Mouse (Mus musculus) kidney, postnatal 0 days (tissue): ENCODE results near the gene Kcnj9. TPM values are rescaled to one million over a fixed set of nuclear protein-coding genes. Genes with fewer than 3 reads are reported as not detected.

Experiments used
- ATAC-seq: fragments of 200-750 bp; cut with Nextera tagmentation; replicated peaks from 2 replicates; pipeline ENCODE4 v1.8.0; 2017; ENCODE audit warnings: low read depth, moderate number of reproducible peaks, moderate TSS enrichment, moderate library complexity; ENCODE audit not compliant: low FRiP score
- DNase-seq: peaks from one replicate; pipeline ENCODE4 v3.0.0-alpha.2; 2016; ENCODE audit warnings: low spot score
- H3K27ac ChIP-seq: fragments of 300-500 bp; sonication (generic); 2 replicates; pipeline ENCODE4 v1.5.1; 2014; ENCODE audit warnings: mild to moderate bottlenecking
- H3K27me3 ChIP-seq: fragments of 300-500 bp; sonication (generic); 2 replicates; pipeline ENCODE4 v1.6.1; 2014; ENCODE audit warnings: low read length, mixed read lengths; ENCODE audit not compliant: insufficient read depth
- H3K36me3 ChIP-seq: fragments of 300-500 bp; sonication (generic); 2 replicates; pipeline ENCODE4 v1.6.1; 2014; ENCODE audit warnings: low read length, mixed read lengths; ENCODE audit not compliant: insufficient read depth
- H3K4me1 ChIP-seq: fragments of 300-500 bp; sonication (generic); replicated peaks from 2 replicates; pipeline ENCODE4 v1.6.1; 2014; ENCODE audit warnings: antibody characterized with exemption, low read length, mixed read lengths; ENCODE audit not compliant: insufficient read depth
- H3K4me2 ChIP-seq: fragments of 300-500 bp; sonication (generic); 2 replicates; pipeline ENCODE4 v1.6.1; 2014; ENCODE audit warnings: mild to moderate bottlenecking, low read length, moderate library complexity, mixed read lengths
- H3K4me3 ChIP-seq: fragments of 300-500 bp; sonication (generic); replicated peaks from 2 replicates; pipeline ENCODE4 v1.5.1; 2014; ENCODE audit warnings: low read depth, low read length
- H3K9ac ChIP-seq: fragments of 300-500 bp; sonication (generic); 2 replicates; pipeline ENCODE4 v1.6.1; 2014; ENCODE audit warnings: low read depth, low read length
- H3K9me3 ChIP-seq: fragments of 300-500 bp; sonication (generic); replicated peaks from 2 replicates; pipeline ENCODE4 v1.6.1; 2016; ENCODE audit warnings: low read length, inconsistent platforms, mixed read lengths
- CTCF ChIP-seq: IDR thresholded peaks from 2 replicates; pipeline ENCODE4 v1.5.1; 2016; ENCODE audit warnings: antibody characterized with exemption, low read depth, mild to moderate bottlenecking, moderate library complexity
- WGBS: fragments of 180-500 bp; shearing (Covaris S2); extraction: QIAGEN DNeasy Blood & Tissue Kit; methylation state at CpG from one replicate; pipeline ENCODE4 v1.1.7; 2014; 5-methylcytosine and 5-hydroxymethylcytosine counted together
- polyA plus RNA-seq: library from polyadenylated mRNA; unstranded; fragments of >200 nt; fragmentation: Nextera tagmentation; extraction: Ambion mirVana; gene quantifications from 2 replicates; pipeline ENCODE4 v1.2.1, GENCODE M21; 2015

Gene Kcnj9
- polyA plus RNA-seq, 1 experiment from 2014 or later, result 0.03 TPM

DNA sequence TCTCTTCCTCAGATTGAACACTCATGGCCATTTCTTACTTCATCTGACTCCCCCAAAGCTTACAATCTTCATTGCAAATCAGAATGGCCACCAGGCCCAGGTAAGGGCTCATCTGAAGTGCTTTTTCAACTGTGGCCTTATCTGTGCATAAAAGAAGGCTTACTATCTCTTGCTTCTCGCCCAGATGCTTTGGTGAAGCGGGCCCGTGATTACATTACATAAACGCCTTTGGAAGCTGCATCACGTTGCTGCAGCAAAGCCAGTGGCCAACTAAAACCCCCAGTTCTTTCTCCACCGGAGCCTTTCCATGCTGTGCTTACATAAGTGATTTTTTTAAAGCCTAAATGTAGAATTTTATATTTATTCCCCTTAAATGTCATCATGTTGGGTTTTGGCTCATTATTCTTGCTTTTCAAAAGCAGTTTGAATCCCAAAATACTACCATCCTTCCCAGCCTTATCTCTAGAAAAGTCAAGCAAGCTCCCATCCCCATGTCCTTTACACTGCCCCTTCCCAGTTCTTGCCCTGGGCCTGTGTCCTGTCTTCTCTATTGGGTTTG, 5.2 kb downstream of the Kcnj9 start:
- H3K27ac ChIP-seq, result no peak overlapping the region
- ATAC-seq (no peak), DNase-seq (no peak)
- 74% methylated on average over 6 of the region's 6 CpGs for WGBS
- peaks cover 18% of the 10 kb centered on the region for H3K27me3 ChIP-seq
- TF ChIP-seq CTCF, result no peak
- H3K4me2 ChIP-seq, result no peak overlapping the region
- 0 out of 2 replicates have a peak, but pooled peaks cover 6% of the 10 kb centered on the region for H3K36me3 ChIP-seq
- H3K9me3 ChIP-seq, result no peaks in the 10 kb centered on the region
- H3K4me3 ChIP-seq, result no peak overlapping the region
- H3K9ac ChIP-seq, result no peak overlapping the region
- H3K4me1 ChIP-seq, result no peaks in the 10 kb centered on the region

GRCm38 (mm10) chr1:172323298-172323697, 5.8 kb downstream of the Kcnj9 start:
- Histone ChIP-seq H3K27ac (no peak overlapping the region), H3K27me3 (peaks cover 18% of the 10 kb centered on the region), H3K4me1 (no peaks in the 10 kb centered on the region), H3K36me3 (0 out of 2 replicates have a peak, but pooled peaks cover 10% of the 10 kb centered on the region), H3K9me3 (no peaks in the 10 kb centered on the region), H3K9ac (no peak overlapping the region), H3K4me2 (no peak overlapping the region), H3K4me3 (no peak overlapping the region)
- ATAC-seq, result no peak
- TF ChIP-seq CTCF, result no peak
- WGBS, result 59% methylated on average over 5 of the region's 5 CpGs
- no peak for DNase-seq

GRCm38 (mm10) chr1:172322725-172323124, 6.4 kb downstream of the Kcnj9 start:
- no peak overlapping the region for H3K27ac ChIP-seq
- no peak for TF ChIP-seq CTCF
- H3K4me3 ChIP-seq, result no peak overlapping the region
- no peak overlapping the region for H3K4me2 ChIP-seq
- H3K9me3 ChIP-seq, result no peaks in the 10 kb centered on the region
- peaks cover 14% of the 10 kb centered on the region for H3K27me3 ChIP-seq
- DNase-seq, result no peak
- 0 out of 2 replicates have a peak, but pooled peaks cover 14% of the 10 kb centered on the region for H3K36me3 ChIP-seq
- ATAC-seq, result no peak
- no peak overlapping the region for H3K9ac ChIP-seq
- H3K4me1 ChIP-seq, result no peaks in the 10 kb centered on the region
- 77% methylated on average over 13 of the region's 13 CpGs for WGBS

DNA sequence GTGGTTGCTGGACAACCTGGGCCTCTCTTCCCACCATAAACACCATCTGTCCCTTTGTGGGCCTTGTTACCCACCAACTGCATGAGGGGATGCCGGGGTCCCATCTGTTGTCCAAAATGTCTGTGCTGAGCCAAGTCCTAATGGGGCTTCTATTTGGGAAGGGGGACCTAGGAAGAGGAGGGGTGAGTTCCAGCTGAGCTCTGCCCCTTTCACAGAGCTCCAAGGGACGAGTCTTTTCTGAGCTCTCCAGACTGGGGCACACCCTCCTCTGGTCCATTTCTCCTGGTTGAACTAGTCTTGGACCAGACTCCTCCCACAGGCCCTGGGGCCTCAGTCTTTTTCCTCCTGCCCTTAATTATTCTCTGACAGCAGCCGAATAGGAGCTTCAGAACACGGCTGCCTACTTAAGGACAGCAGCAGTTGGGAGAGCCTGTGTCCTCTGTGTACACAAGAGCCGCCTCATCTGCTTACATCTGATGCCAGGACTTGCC, 9.2 kb downstream of the Kcnj9 start:
- Histone ChIP-seq H3K9ac (no peak overlapping the region), H3K9me3 (no peaks in the 10 kb centered on the region), H3K36me3 (0 out of 2 replicates have a peak, but pooled peaks cover 18% of the 10 kb centered on the region), H3K27me3 (no peaks in the 10 kb centered on the region), H3K4me3 (no peak overlapping the region), H3K4me2 (no peak overlapping the region), H3K27ac (no peak overlapping the region), H3K4me1 (no peaks in the 10 kb centered on the region)
- no peak for DNase-seq
- no peak for TF ChIP-seq CTCF
- ATAC-seq, result no peak
- 26% methylated on average over 5 of the region's 5 CpGs for WGBS

GRCm38 (mm10) chr1:172319346-172319745, 9.8 kb downstream of the Kcnj9 start:
- no peaks in the 10 kb centered on the region for H3K9me3 ChIP-seq
- 0 out of 2 replicates have a peak, but pooled peaks cover 18% of the 10 kb centered on the region for H3K36me3 ChIP-seq
- H3K9ac ChIP-seq, result no peak overlapping the region
- ATAC-seq (no peak), DNase-seq (no peak)
- no peak for TF ChIP-seq CTCF
- H3K27ac ChIP-seq, result no peak overlapping the region
- 68% methylated on average over 7 of the region's 7 CpGs for WGBS
- H3K4me2 ChIP-seq, result no peak overlapping the region
- no peaks in the 10 kb centered on the region for H3K27me3 ChIP-seq
- no peaks in the 10 kb centered on the region for H3K4me1 ChIP-seq
- no peak overlapping the region for H3K4me3 ChIP-seq

- H3K36me3 ChIP-seq, result 0 out of 2 replicates have a peak, but pooled peaks cover 18% of the 10 kb centered on the region
- no peak overlapping the region for H3K27ac ChIP-seq
- 87% methylated on average over 19 of the region's 19 CpGs for WGBS
- H3K4me1 ChIP-seq, result no peaks in the 10 kb centered on the region
- no peak overlapping the region for H3K4me3 ChIP-seq
- no peak overlapping the region for H3K9ac ChIP-seq
- H3K4me2 ChIP-seq, result no peak overlapping the region
- DNase-seq (no peak), ATAC-seq (no peak)
- no peak for TF ChIP-seq CTCF
- no peaks in the 10 kb centered on the region for H3K9me3 ChIP-seq
- no peaks in the 10 kb centered on the region for H3K27me3 ChIP-seq
These were observed 10.6 kb downstream of the Kcnj9 start for GRCm38 (mm10) chr1:172318424-172319035.
